Mouse (Mus musculus) adipose tissue, adult 10 weeks (tissue): Measurements from ENCODE around the gene Gnaz. TPM values are rescaled to one million over a fixed set of nuclear protein-coding genes. Genes with fewer than 3 reads are reported as not detected.

Experiments
- polyA plus RNA-seq: library from polyadenylated mRNA; stranded (reverse); fragments of 350-450 nt; fragmentation: Illumina TruSeq; extraction: RNeasy Lipid Tissue Mini Kit (QIAGEN cat#74804); gene quantifications from one replicate; pipeline ENCODE4 v1.2.3, GENCODE M21; 2014; ENCODE audit warnings: low read depth, low replicate concordance

Gnaz gene
- 2.3 TPM for polyA plus RNA-seq

DNA sequence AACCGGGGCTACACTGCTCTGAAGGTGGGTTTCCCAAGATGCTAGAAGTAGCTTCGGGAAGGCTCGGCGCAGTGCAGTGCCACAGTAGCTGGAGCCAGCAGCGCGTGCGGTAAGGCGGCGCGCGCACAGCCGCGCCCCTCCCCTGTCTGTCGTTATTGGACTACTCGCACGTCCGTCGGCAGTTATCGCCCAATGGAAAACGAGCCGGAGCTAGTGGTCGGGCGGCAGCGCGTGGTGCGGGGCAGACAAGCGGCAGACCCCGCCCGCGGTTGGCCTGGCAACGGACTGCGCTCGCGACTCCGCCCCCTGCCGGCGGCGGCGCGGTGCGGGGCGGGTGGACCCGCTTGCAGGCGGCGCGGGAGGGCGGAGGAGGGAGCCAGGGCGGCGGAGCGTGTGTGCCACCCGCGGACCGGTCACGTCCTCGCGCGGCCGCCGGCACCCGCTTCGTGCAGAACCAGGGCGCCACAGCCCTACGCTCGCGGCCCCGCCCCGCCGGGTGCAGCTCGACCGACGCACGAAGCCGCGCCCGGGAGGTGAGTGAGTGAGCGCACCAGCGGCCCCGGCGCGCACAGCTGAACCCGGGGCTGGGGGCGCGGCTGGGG lies at the start of gene Gnaz:
Gene Gnaz, plus strand, starts transcription at position 328 of the 602 bp plus-strand sequence.

DNA sequence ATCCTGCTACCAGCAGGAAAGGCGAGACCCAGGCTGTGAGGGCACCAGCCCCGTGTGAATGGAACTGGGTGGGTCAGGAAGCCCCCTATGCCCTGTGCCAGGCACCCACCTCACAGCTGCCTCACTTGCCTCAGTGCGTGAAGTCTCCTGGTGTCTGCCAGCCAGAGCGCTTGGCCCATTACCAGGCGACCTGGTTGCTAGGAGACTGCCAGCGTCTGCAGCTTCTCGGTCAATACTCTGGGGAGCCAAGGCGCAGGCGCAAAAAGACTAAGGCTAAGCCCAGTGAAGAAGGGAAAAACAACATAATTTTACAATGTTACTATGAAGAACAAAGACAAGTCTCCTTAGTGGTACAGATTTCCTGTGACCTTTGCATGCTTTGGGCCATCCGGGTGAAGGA lies 65.4 kb downstream of the Gnaz start, which contains the start of gene Rsph14:
Gene Rsph14, minus strand, starts transcription at position 192 of the 400 bp plus-strand sequence.

DNA sequence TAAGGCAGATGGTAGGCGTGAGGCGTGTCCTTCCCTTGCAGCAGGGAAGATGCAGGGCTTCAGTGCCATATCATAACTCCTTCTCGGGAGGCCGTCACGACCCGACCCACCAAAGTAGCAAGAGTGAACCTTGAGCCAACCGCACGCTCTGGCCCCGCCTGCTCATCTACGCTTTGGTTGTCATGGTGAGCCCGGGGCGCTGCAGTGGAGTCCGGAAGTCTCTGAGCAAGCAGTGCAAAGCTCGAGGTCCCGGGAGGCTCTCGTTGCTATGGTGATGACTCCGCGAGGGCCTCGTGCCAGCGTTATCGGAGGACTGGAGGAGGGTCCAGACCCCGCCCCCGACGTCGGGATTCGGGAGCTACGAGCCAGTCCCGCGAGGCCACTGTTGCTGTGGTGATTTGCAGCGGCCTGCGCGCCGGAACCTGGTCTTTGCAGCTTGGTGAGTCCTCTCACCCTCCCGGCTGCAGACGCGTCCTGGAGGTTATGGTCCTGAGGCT lies 70.0 kb downstream of the Gnaz start, which contains the start of gene Rab36:
Gene Rab36, plus strand, starts transcription at position 176 of the 497 bp plus-strand sequence.

GRCm38 (mm10) chr10:75060217-75060842 lies 93.4 kb downstream of the Gnaz start, which contains the start of gene Bcr:
Gene Bcr, plus strand, starts transcription at chr10:75060592.

Other genes with a start within 250 kb of the Gnaz start
- 1.8 TPM for gene Rsph14, start 65.4 kb downstream of the Gnaz start, polyA plus RNA-seq
- gene Rab36, start 69.9 kb downstream of the Gnaz start, polyA plus RNA-seq, result 4.9 TPM
- 28.5 TPM for gene Bcr, start 93.4 kb downstream of the Gnaz start, polyA plus RNA-seq
- 27.0 TPM for gene Specc1l, start 244.9 kb downstream of the Gnaz start, polyA plus RNA-seq